Mouse (Mus musculus) thymus, postnatal 10 days (tissue): Measurements from ENCODE around the gene Fgfr2.

Source experiments
- DNase-seq, 2 experiments: peaks; one replicate each; pipeline ENCODE4 v3.0.0; 2021; ENCODE audit warnings: low spot score in 2 of 2

Fgfr2 gene

DNA sequence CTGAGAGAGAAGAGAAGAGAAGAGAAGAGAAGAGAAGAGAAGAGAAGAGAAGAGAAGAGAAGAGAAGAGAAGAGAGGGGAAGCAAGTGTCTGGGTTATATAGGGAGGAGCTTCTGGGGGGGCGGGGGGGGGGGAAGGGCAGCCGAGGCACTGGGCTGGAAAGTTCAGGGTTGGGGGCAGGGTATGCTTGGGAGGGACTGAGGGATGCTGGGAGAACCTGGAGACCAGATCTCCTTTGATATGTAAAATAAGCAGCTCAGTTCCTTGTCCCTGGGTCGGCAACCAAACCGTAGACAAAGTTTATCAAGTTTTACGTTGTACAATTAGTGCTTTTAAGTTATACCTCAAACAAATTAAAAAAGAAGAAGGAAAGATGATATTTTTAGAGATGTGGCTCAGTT is 2263.2 kb downstream of the Fgfr2 start:
- DNase-seq = no peak

DNA sequence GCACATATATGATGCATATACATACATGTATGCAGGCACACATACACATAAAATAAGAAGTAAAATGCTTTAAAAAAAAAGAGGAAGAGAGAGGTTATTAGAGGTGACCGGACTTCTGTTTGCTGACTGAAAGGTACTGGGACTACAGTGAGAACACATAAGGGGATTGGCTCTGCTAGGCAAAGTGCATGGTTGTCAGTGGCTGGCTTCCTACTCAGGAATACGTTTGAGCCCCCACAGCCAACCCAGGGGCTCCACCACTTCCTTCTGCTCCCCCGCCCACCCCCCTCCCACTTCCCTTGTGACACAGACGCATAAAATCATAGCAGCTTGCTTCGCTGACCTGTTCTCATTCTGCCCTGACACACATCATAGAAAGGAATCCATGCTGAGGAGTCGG is 2265.2 kb downstream of the Fgfr2 start:
- DNase-seq = peak in 1 of 2 experiments; percentile 14

DNA sequence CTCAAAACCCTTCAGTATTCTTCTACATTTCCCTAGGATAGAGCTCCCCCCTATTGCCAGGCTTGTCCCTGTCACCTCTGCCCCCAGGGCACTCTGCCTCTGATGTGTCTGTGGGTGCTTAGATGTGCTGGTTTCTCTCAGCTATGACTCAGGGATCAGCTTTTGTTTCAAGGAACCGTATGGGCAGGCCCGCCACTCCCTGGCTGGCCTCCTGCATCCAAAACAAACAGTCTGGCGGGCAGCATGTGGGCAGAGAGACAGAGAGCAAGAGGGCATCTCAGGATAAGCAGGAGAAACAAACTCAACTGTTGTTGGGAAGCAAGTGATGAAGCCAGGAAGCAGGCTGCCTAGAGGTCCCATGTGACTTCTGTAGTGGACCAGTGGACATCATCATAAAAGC is 2267.5 kb downstream of the Fgfr2 start:
- no peak for DNase-seq

DNA sequence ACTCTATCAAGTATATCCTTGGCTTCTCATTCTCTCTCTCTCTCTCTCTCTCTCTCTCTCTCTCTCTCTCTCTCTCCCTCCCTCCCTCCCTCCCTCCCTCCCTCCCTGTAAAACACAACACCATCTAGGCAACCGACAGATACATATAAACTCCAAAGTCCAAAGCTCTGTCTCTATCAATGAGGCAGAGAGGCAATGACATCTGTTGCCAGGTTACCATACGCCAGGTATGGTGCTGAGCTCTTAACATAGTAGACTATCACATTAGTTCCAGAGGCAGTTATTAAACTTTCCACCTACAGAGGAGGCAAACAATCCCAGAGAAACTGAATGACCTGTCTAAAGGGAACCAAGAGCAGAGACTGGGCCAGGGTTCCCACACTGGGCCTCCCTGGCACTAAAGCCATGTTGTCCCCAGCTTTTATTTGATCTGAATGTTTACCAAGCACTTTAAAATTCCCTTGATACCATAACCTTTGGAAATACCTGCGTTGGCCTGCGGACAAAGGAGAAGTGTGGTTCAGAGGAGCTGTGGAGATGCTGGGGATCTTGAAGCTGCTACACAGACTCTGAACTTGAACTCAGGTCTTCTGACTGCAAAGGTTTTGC is 2268.4 kb downstream of the Fgfr2 start:
- no peak for DNase-seq

DNA sequence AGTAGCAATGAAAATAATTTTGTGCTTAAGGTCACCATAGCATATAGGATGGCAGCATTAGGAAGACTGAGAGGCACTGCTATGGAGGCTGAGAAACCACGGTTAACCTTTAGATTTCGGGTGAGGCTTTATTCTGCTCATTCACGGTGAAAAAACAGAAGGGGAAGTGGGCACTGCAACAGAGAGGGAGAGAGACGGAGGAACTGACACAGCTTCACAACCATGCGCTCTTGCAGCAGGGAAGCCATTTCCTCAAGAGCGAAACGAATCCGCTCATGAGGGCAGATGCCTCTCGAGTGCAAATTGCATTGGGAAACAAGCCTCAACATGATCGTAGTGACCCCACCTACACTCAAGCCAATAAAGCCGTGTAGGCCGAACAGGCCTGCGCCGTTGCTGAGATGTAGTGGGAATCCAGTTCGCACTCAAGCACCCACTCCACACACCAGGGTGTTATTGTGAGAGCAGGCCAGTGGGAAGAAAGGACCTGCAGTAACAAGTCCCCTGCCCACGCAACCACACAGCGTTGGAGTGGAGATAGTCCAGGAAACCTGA is 2275.9 kb downstream of the Fgfr2 start:
- DNase-seq = no peak

DNA sequence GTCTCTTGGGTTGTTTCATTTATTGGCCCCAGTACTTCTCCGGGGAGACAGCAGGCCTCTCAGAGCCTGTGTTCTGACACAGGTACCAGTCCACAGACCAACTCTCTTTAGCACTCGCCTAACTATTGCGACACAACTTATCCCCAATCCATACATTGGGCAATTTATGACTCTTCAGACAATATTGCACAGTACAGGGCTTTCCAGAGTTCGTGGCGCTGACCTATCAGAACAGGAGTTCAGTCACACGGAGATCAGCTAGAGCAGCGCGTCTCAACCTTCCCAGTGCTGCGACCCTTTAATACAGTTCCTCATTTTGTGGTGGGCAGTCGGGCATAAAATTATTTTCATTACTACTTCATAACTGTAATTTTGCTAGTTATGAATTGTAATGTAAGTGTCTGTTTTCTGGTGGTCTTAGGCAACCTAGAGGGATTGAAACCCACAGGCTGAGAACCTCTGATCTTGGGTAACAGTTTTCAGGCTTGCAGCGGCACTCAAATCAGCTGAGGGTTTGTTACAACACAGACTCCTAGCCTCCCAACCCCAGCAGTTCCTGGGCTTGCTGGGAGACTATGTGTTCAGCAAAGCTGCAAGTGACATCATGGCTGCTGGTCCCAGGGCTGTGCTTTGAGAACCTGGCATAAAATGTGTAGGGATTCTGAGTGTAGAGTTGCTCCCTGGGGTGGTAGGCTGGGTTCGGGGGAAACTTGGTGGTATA is 2283.6 kb downstream of the Fgfr2 start:
- DNase-seq = no peak

DNA sequence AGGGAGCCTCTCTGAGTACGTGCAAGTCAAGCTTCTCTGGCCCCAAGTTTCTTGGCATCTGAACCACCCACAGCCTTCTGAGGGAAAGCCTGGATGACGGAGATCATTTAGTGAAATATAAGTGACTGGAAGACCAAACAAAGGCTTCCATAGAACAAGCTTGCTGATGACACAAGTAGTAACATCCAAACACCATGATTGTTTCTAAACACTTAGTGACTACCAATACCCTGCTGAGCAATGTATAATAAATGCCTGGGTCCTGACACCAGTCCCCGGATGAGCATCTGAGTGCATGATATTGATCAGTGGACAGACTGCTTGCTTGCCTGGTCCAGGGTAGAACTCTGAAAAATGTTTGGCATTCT is 2284.5 kb downstream of the Fgfr2 start:
- no peak for DNase-seq

DNA sequence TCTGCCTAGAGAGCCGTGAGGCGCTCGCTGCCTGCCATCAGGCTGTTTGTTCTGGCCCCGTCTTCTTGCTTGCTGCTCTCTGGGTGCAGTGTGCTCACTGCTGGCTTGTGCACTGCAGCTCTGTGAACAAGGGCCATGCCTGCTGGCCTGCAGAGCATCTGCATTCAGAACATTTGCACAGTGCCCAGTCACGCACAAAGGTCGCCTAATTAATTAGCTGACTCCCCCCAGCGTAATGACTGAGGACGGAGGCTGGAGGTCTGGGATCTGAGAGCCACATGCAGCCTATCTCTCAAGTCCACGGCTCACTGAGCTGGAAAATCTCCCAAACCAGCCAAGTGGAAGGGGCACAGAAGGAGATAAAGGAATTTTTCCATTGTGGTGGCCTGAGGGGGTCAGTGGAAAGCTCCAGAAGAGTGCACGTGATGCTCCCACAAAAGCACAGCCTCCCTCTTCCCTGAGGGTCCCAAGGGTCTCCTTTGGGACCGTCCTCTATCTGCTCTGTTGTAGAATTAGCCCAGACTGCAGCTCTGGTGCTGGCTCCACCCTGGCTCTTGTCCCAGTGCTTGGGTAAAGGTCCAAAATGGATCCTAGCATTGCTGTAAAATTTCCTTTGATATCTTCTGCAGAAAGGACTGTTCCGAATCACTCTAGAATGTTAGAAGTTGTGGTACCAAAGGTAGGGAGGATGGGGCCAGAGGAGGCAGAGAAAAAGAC is 2285.1 kb downstream of the Fgfr2 start:
- no peak for DNase-seq

DNA sequence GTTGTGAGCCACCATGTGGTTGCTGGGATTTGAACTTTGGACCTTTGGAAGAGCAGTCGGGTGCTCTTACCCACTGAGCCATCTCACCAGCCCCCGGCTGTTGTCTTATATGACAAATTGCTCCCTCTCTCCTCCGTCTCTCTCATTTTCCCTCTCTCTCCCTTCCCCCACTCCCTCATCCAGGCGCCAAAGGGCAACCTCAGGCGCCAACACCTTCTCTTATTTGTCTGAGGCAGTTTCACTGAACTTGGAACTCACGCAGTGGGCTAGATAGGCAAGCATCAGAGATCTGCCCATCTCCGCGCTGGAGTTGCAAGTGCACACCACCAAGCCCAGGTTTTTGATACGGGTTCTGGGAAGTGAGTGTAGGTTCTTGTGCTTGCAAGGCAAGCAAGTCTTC is 2287.1 kb downstream of the Fgfr2 start:
- DNase-seq = no peak

DNA sequence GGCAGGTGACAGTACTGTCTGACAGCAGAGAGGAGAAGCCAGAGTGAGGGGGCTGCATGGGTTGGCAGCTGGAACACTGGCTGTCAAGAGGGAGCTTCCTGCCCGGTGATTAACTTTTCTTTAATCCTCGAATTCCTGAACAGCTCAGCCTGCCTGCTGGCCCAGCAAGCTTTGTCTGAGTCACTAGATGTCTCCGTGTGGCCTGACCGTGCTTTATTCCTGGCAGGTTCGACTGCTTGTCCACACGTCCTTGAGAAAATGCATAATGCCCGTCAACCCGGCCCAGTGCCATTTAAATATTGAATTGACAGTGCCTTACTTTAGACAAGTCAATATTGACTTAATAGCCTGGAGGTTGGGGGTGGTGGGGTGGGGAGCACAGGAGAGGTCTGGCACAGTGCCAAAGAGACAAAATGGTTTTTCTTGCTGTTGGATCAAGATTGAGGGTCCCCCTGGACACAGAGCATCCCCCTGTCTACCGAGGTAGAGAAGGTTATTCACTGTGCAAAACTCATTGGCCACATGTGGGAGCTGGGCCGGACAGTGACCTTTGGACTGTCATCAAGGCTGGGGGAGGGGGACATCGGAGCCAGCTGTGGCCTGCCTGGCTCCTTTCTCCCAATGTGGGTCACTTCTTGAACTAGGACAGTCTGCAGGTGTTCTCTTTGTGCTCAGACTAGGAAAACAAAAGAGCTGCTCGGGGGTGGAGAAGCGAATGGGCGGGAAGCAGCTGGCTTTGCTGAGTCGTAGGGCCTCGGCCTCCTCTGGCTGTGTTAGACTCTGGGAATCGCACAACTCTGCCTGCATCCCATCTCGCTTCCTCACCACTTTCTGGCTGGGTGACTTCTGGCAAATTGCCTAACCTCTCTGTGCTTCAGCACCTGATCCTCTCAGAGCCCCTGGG is 2287.9 kb downstream of the Fgfr2 start:
- DNase-seq = no peak

DNA sequence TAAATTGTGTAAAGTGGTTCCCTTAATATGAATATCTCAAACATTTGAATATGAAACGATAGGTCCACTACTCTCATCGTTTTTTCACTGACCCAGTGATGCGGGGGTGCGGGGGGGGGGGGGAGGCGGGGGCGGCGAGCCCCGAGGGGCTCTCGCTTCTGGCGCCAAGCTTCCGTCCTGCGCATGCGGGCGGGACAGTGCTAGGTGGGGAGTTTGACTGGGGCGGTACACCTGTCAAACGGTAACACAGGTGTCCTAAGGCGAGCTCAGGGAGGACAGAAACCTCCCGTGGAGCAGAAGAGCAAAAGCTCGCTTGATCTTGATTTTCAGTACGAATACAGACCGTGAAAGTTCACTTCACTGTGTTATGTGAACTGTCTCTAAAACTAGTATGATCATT is 2288.9 kb downstream of the Fgfr2 start:
- DNase-seq = peak in 1 of 2 experiments; percentile 48

DNA sequence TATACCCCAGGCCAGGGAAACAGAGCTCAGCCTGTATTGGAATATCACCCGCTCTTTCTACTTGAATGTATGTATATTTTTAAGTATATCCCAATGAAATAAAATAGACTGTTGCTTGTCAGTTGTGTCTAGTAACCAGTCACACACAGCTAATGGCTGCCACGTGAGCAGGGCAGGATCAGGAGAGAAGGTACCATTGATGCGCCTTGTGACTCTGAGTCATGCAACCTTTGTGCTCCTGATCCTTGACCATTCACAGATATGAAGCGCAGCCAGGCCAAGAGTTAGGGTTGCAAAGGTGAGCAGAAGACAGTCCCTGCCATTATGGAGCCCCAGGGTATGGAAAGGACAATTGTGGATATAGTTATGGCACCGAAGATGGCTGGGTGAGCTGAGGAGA is 2291.6 kb downstream of the Fgfr2 start:
- no peak for DNase-seq

DNA sequence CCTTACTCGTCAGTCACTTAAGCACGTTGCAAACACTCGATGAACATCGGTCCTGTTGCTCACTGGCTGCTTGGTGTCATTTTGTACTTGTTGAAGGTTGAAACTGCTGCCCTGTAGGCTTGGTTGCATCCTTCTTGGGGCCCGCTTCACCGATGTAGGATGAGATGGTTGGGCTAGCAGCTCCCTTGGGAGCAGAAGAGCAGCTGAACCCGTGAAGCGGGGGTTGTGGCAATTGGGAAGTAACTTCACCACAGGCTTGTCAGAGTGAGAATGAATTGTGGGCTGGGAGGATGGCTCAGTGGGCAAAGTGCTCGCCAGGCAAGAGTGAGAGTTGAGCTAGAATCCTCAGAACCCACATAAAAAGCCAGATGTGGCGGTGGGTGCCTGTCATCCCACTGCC is 2294.7 kb downstream of the Fgfr2 start:
- DNase-seq = no peak

DNA sequence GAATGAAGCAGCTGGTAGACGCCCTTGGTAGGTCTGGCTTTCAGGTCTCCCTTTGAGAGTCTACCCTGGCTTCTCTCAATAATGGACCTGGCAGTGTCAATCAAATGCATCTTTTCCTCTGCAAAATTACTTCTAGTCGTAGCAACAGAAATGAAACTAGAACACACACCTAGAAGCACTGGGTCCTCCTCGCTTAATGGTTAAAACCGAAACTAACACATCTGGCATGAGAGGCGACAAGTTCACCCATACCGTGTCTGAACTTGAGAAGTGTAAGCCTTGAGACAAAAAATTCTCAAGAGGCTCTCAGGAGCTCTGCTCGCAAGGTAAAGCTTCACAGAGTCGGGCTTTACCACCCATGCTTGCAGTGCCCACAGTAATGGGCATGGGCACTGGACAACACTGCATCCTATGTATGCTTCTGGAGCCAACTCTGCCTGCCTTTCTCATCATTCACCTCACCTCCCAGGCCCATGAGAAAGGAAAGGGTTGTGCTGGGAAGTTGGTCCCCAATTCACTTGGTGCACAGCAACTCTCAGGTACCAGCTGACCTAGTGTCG is 2295.2 kb downstream of the Fgfr2 start:
- DNase-seq = no peak

DNA sequence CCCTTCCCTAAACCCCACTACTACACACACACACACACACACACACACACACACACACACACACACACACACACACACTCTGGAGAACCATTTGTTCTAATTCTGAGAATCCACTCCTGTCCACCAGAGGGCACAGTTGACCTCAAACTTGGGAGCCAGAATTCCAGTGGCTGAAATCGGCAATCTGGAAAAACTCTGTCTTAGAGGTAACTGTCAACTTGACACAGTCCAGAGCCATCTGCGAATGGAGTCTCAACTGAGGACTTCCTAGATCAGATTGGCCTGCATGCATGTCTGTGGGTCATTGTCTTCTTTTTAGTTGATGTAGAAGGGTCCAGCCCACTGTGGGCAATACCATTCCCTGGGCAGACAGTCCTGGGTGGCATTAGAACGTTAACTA is 2295.7 kb downstream of the Fgfr2 start:
- no peak for DNase-seq

DNA sequence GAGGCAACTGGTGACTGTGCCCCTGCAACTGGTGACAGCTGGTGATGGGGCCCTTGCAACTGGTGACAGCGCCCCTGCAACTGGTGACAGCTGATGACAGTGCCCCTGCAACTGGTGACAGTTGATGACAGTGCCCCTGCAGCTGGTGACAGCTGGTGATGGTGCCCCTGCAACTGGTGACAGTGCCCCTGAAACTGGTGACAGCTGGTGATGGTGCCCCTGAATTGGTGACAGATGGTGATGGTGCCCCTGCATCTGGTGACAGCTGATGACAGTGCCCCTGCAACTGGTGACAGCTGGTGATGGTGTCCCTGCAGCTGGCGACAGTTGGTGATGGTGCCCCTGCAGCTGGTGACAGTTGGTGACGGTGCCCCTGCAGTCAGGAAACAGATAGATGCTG is 2296.8 kb downstream of the Fgfr2 start:
- DNase-seq = no peak

DNA sequence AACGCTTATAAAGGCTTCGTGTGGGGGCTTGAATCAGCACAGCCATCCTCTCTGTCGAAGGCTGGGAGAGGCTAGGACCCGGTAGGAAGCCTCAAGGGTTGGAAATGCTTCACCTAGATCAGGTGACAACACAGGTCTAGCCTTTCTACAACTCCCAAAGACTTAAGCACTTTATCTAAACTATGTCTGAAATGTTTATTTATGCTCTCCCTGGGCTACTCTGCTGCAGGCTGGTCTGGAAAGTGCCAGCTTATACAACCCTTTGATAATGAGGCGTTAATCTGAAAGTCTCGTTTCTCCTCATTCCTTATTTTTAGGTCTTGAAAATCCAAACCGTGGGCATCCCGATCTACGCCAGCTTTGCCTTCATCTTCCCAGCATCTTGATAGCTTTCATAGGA is 2299.2 kb downstream of the Fgfr2 start:
- no peak for DNase-seq

DNA sequence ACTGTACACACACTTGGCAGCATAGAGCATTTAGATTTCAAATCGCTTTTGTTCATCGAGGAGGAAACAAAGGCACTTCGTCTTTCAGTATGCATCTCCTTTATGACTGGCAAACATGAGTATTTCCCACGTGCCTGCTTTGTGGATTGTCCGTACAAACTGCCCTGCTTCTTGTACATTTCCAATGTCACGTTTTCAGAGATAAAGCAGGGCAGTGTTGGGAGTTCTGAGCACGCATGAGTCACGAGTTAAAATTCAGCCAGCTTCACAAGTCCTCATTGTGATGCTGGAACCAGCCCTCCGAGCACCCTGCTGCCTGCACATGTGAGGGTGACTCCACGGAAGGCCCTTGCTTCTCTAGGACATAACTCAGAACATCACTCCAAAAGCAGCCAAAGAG is 2303.5 kb downstream of the Fgfr2 start:
- DNase-seq = no peak

DNA sequence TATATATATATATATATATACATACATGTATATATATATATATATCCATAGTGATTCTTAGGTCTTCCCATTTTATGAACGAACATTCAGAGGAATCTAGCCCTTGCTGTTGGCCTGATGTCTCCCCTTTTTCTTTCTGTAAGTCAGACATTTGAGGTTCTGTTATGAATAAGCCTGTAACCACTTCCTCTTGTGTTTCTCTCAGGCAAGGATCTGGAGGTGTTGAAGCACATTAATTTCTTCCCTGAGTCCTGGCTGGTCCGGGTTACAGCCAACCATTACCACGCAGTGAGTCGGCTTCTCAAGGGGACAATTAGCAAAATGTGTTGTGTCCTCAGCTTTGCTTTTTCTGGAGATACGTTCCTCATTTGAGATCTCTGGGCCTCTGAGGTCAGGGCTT is 2304.3 kb downstream of the Fgfr2 start:
- DNase-seq = no peak

DNA sequence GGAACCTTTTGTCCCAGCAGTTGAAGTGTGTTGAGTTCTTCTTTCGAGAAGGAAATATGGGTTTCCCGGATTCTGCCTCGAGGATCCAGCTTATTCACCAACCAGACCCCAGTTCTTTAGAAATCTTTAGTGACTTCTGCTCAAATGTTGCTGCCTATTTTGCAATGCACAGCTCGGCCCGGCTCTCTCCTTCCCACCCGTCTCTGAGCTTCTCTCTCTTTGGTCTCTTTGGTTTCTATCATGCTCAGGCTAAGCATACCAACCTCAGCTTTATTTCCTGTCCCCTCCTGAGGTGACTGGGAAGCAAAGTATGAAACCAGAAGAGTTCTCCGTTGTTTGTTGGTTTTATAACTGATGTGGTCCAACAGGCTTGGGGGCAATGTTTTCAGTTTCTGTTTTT is 2306.9 kb downstream of the Fgfr2 start:
- DNase-seq = no peak

DNA sequence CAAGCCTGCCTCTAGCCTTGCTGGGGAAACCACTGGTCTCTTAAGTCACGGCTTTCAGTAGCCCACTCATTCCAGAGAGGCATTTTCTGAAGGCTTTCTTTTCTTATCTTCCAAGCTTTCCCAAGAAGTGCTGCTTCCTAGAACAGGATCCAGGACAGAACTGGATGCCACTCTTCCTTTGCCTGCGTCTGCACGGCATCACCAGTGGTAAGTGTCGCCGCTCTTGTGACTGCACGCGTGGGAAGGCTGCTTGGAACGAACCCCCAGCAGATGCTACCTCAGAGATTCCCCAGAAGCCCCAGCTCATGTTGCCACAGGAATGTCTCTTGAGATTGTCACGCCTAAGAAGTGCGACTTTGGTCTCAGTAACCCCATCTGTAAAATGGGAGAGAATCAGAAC is 2307.5 kb downstream of the Fgfr2 start:
- no peak for DNase-seq

DNA sequence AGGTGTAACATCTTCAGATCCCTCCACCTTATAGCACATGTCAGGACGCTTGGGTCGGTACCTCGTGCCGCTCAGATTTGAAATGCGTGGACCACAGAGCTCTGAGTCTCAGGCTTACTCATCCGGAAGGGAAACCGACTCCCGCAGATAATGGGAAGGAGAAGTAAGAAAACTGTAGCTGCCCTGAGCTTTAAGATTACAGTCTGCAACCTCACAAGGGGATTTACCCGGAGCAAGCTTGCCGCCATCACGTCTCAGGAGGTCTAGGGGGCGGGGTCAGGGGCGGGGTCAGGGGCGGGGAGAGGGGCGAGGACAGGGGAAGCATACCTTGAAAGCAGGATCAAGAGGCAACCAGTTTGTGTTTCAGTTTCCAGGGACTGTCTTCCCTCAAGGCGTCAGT is 2310.7 kb downstream of the Fgfr2 start:
- DNase-seq = no peak
